Mouse (Mus musculus): ENCODE results near the gene Dlg5.
A peak's percentile ranks its signal among the peaks of the same experiment; 100 is the strongest.

Gene Dlg5

GRCm38 (mm10) chr14:24185514-24185913 lies 60.2 kb downstream of the Dlg5 start:
- no peak for DNase-seq

GRCm38 (mm10) chr14:24182955-24183354 lies 62.8 kb downstream of the Dlg5 start:
- no peak for DNase-seq

GRCm38 (mm10) chr14:24181811-24182506 lies 63.8 kb downstream of the Dlg5 start:
- DNase-seq, result peak; percentile 69 to 75

- DNase-seq, result no peak
These were observed 66.2 kb downstream of the Dlg5 start for GRCm38 (mm10) chr14:24179466-24179991.

GRCm38 (mm10) chr14:24176609-24177008 lies 69.1 kb downstream of the Dlg5 start:
- DNase-seq, result no peak

- DNase-seq, result no peak
These were observed 72.4 kb downstream of the Dlg5 start for GRCm38 (mm10) chr14:24173326-24173725.

- DNase-seq, result no peak
These were observed 73.9 kb downstream of the Dlg5 start for GRCm38 (mm10) chr14:24171639-24172311.

GRCm38 (mm10) chr14:24166046-24166445 lies 79.7 kb downstream of the Dlg5 start:
- DNase-seq, result no peak

- no peak for DNase-seq
These were observed 80.9 kb downstream of the Dlg5 start for GRCm38 (mm10) chr14:24164721-24165367.

- no peak for DNase-seq
These were observed 82.9 kb downstream of the Dlg5 start for GRCm38 (mm10) chr14:24162856-24163255.

GRCm38 (mm10) chr14:24148892-24149291 lies 96.8 kb downstream of the Dlg5 start:
- DNase-seq, result no peak

GRCm38 (mm10) chr14:24144821-24145220 lies 100.9 kb downstream of the Dlg5 start:
- DNase-seq, result no peak

GRCm38 (mm10) chr14:24144421-24144820 lies 101.3 kb downstream of the Dlg5 start:
- no peak for DNase-seq

GRCm38 (mm10) chr14:24142926-24143430 lies 102.7 kb downstream of the Dlg5 start:
- no peak for DNase-seq

- no peak for DNase-seq
These were observed 104.0 kb downstream of the Dlg5 start for GRCm38 (mm10) chr14:24141727-24142126.

- no peak for DNase-seq
These were observed 105.4 kb downstream of the Dlg5 start for GRCm38 (mm10) chr14:24140297-24140812.

GRCm38 (mm10) chr14:24136908-24137307 lies 108.8 kb downstream of the Dlg5 start:
- DNase-seq, result no peak

GRCm38 (mm10) chr14:24134623-24135290 lies 111.0 kb downstream of the Dlg5 start:
- DNase-seq, result no peak

- DNase-seq, result no peak
These were observed 111.9 kb downstream of the Dlg5 start for GRCm38 (mm10) chr14:24133801-24134200.

- no peak for DNase-seq
These were observed 113.6 kb downstream of the Dlg5 start for GRCm38 (mm10) chr14:24132092-24132491.

- DNase-seq, result no peak
These were observed 120.7 kb downstream of the Dlg5 start for GRCm38 (mm10) chr14:24125069-24125468.

GRCm38 (mm10) chr14:24124171-24124570 lies 121.5 kb downstream of the Dlg5 start:
- no peak for DNase-seq

GRCm38 (mm10) chr14:24106734-24107133 lies 139.0 kb downstream of the Dlg5 start:
- DNase-seq, result no peak
